Mouse (Mus musculus) forebrain, embryonic 11.5 days (tissue): Measurements from ENCODE around the gene Zfhx3. TPM values are rescaled to one million over a fixed set of nuclear protein-coding genes. Genes with fewer than 3 reads are reported as not detected.

Source experiments
- ATAC-seq: fragments of 200-750 bp; cut with Nextera tagmentation; replicated peaks from 2 replicates; pipeline ENCODE4 v1.8.0; 2017; ENCODE audit warnings: moderate TSS enrichment; ENCODE audit not compliant: low FRiP score
- DNase-seq: peaks from one replicate; pipeline ENCODE4 v3.0.0-alpha.2; 2017; ENCODE audit warnings: low spot score
- H3K27ac ChIP-seq: fragments of 300-500 bp; sonication (generic); 2 replicates; pipeline ENCODE4 v1.5.1; 2014; ENCODE audit warnings: low read depth, low read length
- H3K27me3 ChIP-seq: fragments of 300-500 bp; sonication (generic); 2 replicates; pipeline ENCODE4 v1.6.1; 2014; ENCODE audit warnings: mild to moderate bottlenecking, low read length, mixed read lengths; ENCODE audit not compliant: control insufficient read depth, insufficient read depth
- H3K36me3 ChIP-seq: fragments of 300-500 bp; sonication (generic); 2 replicates; pipeline ENCODE4 v1.6.1; 2014; ENCODE audit warnings: mild to moderate bottlenecking, low read length, moderate library complexity, mixed read lengths; ENCODE audit not compliant: control insufficient read depth, insufficient read depth
- H3K4me1 ChIP-seq: fragments of 300-500 bp; sonication (generic); replicated peaks from 2 replicates; pipeline ENCODE4 v1.6.1; 2014; ENCODE audit warnings: low read length, mixed read lengths; ENCODE audit not compliant: control insufficient read depth, insufficient read depth
- H3K4me2 ChIP-seq: fragments of 300-500 bp; sonication (generic); 2 replicates; pipeline ENCODE4 v1.6.1; 2014; ENCODE audit warnings: low read depth, mild to moderate bottlenecking, low read length, moderate library complexity, mixed read lengths; ENCODE audit not compliant: severe bottlenecking
- H3K4me3 ChIP-seq: fragments of 300-500 bp; sonication (generic); 2 replicates; pipeline ENCODE4 v1.5.1; 2014; ENCODE audit warnings: low read depth, low read length
- H3K9ac ChIP-seq: fragments of 300-500 bp; sonication (generic); 2 replicates; pipeline ENCODE4 v1.6.1; 2014; ENCODE audit warnings: low read length
- H3K9me3 ChIP-seq: fragments of 300-500 bp; sonication (generic); 2 replicates; pipeline ENCODE4 v1.6.1; 2016; ENCODE audit warnings: low read length, mixed read lengths; ENCODE audit not compliant: control insufficient read depth
- WGBS: fragments of 180-500 bp; shearing (Covaris S2); extraction: QIAGEN DNeasy Blood & Tissue Kit; methylation state at CpG from one replicate; pipeline ENCODE4 v1.1.7; 2014; 5-methylcytosine and 5-hydroxymethylcytosine counted together
- polyA plus RNA-seq: library from polyadenylated mRNA; unstranded; fragments of >200 nt; fragmentation: Nextera tagmentation; extraction: Ambion mirVana; gene quantifications from 2 replicates; pipeline ENCODE4 v1.2.1, GENCODE M21; 2014

The Zfhx3 gene
- polyA plus RNA-seq, 1 experiment from 2014 or later = 22.9 TPM

- Histone ChIP-seq H3K4me1 (0 out of 2 replicates have a peak, but pooled peaks cover 2% of the 10 kb centered on the region), H3K9ac (no peak overlapping the region), H3K4me3 (no peak overlapping the region), H3K27ac (no peak overlapping the region), H3K4me2 (no peak overlapping the region), H3K9me3 (no peaks in the 10 kb centered on the region), H3K36me3 (no peaks in the 10 kb centered on the region), H3K27me3 (no peaks in the 10 kb centered on the region)
- ATAC-seq (no peak), DNase-seq (no peak)
- WGBS = 82% methylated on average over 6 of the region's 6 CpGs
Observed at GRCm38 (mm10) chr8:108370731-108371130, 428.3 kb downstream of the Zfhx3 start.

- no peak overlapping the region for H3K4me3 ChIP-seq
- no peaks in the 10 kb centered on the region for H3K9me3 ChIP-seq
- DNase-seq (no peak), ATAC-seq (no peak)
- H3K27me3 ChIP-seq = no peaks in the 10 kb centered on the region
- H3K4me1 ChIP-seq = 0 out of 2 replicates have a peak, but pooled peaks cover 2% of the 10 kb centered on the region
- H3K36me3 ChIP-seq = no peaks in the 10 kb centered on the region
- no peak overlapping the region for H3K27ac ChIP-seq
- no peak overlapping the region for H3K4me2 ChIP-seq
- 33% methylated on average over 7 of the region's 7 CpGs for WGBS
- no peak overlapping the region for H3K9ac ChIP-seq
Observed at GRCm38 (mm10) chr8:108373046-108373445, 430.6 kb downstream of the Zfhx3 start.

DNA sequence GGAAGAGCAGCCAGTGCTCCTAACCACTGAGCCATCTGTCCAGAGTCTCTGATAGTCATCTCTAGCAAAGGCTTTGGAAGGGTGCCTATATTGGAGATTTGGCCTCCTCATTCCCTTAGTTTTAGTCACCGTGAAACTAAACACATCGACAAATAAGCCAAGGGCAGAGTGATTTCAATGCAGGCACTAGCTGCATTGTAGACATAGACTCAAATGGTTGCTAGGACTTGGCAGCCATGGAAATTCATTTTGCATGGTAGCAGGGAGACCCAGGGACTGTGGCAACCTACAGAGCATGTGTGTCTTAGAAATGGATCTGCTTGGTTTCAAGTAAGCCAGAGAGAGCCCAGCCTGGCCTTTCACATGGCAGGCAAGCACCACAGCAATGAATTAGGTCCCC lies 435.6 kb downstream of the Zfhx3 start:
- Histone ChIP-seq H3K36me3 (no peaks in the 10 kb centered on the region), H3K9me3 (no peaks in the 10 kb centered on the region), H3K4me1 (no peaks in the 10 kb centered on the region), H3K4me3 (no peak overlapping the region), H3K4me2 (no peak overlapping the region), H3K27ac (no peak overlapping the region), H3K9ac (no peak overlapping the region), H3K27me3 (no peaks in the 10 kb centered on the region)
- ATAC-seq (no peak), DNase-seq (no peak)
- 95% methylated on average over 2 of the region's 2 CpGs for WGBS

DNA sequence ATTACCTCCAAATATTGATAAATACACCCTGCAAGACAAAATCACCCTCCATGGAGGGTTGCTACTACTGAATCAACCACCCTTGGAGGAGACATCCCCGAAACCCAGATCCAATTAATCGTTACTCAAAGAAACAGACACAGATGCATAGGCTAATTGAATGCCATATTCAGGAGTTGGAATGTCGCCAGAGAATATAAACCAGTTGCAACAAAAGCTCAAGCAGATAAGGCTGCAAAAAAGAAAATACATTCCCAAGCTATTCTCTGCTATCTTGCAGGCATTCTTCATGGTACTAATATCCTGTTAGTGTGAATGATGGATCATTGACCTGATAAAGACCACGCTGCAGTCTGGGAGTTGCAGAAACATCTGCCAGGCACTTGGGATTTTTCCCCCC lies 440.7 kb downstream of the Zfhx3 start:
- no peak overlapping the region for H3K27ac ChIP-seq

DNA sequence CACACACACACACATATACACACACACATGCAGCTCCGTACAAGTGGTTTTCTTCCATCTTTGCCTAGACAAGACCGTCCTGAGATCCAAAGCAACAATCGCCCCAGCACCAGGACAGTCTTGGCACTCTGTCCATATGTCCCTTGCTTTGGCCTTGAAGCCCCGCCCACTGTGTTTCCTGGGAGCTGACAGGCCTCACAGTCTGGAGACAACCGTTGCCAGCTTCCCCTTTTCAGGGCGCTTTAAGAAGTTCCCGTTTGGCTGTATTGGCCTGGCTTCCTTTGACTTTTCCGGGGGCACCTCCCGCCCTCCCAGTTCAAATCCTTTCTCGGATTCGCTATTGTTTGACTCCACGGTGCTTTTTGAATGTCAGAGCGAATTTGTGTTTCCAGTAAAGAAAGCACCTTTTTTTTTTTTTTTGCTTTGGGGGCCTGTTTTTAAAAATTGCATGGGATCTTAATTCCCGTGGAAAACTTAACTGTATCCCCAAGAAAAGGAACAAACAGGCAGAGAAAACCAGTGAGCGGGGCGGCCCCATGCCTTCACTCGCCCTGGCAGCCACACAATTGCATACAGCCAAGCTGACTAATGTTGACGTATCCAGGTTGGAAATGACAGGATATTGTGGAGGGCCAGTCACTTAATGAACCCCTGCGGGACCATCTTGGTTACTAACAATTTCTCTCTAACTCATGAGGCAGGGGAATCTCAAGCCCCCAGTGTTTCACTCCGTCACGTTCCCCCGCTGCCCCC lies 444.9 kb downstream of the Zfhx3 start:
- Histone ChIP-seq H3K4me2 (peak overlapping the region; percentile 28), H3K27ac (no peak overlapping the region), H3K9ac (peak overlapping the region; percentile 27), H3K9me3 (no peaks in the 10 kb centered on the region), H3K4me1 (peaks cover 3% of the 10 kb centered on the region; the same call in 1 of the 2 replicates), H3K27me3 (no peaks in the 10 kb centered on the region), H3K36me3 (no peaks in the 10 kb centered on the region), H3K4me3 (no peak overlapping the region)
- WGBS = 27% methylated on average over 22 of the region's 22 CpGs
- DNase-seq (peak; percentile 70), ATAC-seq (0 out of 2 replicates have a peak, but pooled peaks have one; percentile 46)

More for the DNA sequence above, 440.7 kb downstream of the Zfhx3 start:
- H3K9ac ChIP-seq = no peak overlapping the region
- no peak overlapping the region for H3K4me3 ChIP-seq
- H3K27me3 ChIP-seq = no peaks in the 10 kb centered on the region
- H3K36me3 ChIP-seq = no peaks in the 10 kb centered on the region
- H3K9me3 ChIP-seq = no peaks in the 10 kb centered on the region
- no peak overlapping the region for H3K4me2 ChIP-seq
- WGBS = 81% methylated on average over 4 of the region's 4 CpGs
- no peak for DNase-seq
- H3K4me1 ChIP-seq = peaks cover 3% of the 10 kb centered on the region; the same call in 1 of the 2 replicates
- no peak for ATAC-seq

DNA sequence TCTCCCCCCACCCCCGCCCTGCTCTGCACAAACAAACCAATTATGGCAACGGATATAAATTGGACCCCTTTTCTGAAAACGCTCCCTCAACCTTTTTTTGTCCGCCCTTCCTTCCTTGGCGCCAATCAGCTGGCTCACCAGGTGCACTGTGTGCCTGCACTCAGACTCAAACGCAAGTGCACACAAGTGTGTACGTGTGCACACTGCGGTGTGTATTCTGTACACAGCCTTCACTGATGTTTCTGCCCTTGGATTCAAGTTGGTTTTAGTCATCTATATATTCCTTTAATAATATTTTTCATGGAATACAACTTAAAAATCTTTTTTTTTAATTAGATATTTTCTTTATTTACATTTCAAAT lies 445.4 kb downstream of the Zfhx3 start:
- 51% methylated on average over 8 of the region's 8 CpGs for WGBS
- H3K36me3 ChIP-seq = no peaks in the 10 kb centered on the region
- H3K4me2 ChIP-seq = peak overlapping the region; percentile 28
- ATAC-seq = no peak
- H3K27me3 ChIP-seq = no peaks in the 10 kb centered on the region
- H3K4me1 ChIP-seq = peaks cover 3% of the 10 kb centered on the region; the same call in 1 of the 2 replicates
- no peak overlapping the region for H3K9ac ChIP-seq
- H3K4me3 ChIP-seq = no peak overlapping the region
- no peak for DNase-seq
- H3K27ac ChIP-seq = no peak overlapping the region
- no peaks in the 10 kb centered on the region for H3K9me3 ChIP-seq

GRCm38 (mm10) chr8:108392909-108393308 lies 450.5 kb downstream of the Zfhx3 start:
- Histone ChIP-seq H3K4me2 (no peak overlapping the region), H3K4me3 (no peak overlapping the region), H3K27me3 (no peaks in the 10 kb centered on the region), H3K9me3 (no peaks in the 10 kb centered on the region), H3K4me1 (no peaks in the 10 kb centered on the region; the same call in 1 of the 2 replicates), H3K9ac (no peak overlapping the region), H3K27ac (no peak overlapping the region), H3K36me3 (no peaks in the 10 kb centered on the region)
- ATAC-seq (no peak), DNase-seq (no peak)
- WGBS = 82% methylated on average over 9 of the region's 9 CpGs

DNA sequence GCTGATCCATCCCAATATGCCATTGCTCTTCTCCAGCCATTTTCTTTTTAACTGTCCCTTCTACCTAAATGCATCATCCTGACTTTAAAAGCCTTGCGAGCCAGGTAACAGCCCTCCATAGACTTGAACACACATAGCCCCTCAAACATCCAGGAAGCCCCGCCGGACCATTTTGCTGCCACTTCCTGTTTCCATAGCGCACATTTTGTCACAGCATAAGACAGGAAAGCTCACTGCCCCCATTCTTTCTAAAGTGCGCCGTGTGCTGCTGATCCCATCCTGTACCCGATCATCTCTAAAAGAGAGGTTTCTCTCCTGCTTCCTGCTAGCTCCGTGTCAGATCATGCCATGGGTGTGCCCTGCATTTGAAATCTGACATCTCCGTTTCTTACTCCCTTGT lies 459.7 kb downstream of the Zfhx3 start:
- no peaks in the 10 kb centered on the region for H3K27me3 ChIP-seq
- no peak overlapping the region for H3K9ac ChIP-seq
- DNase-seq = no peak
- no peaks in the 10 kb centered on the region for H3K36me3 ChIP-seq
- H3K9me3 ChIP-seq = no peaks in the 10 kb centered on the region
- 89% methylated on average over 9 of the region's 9 CpGs for WGBS
- H3K27ac ChIP-seq = no peak overlapping the region
- no peak overlapping the region for H3K4me2 ChIP-seq
- H3K4me3 ChIP-seq = no peak overlapping the region
- no peak for ATAC-seq
- H3K4me1 ChIP-seq = peaks cover 13% of the 10 kb centered on the region; the same call in 1 of the 2 replicates
